Mouse (Mus musculus): ENCODE measurements at regions not wholly inside any gene's neighbourhood (a gene's known extent, or its start where the extent isn't known, plus 50 kb on each side); places are given as distances from the start of the nearest gene placed in this dataset.

GRCm38 (mm10) chr16:54354423-54354822 lies 943.4 kb downstream of the Zpld1 start:
- Histone ChIP-seq H3K9me3 (replicated peaks; ENCODE audit: insufficient read depth, low read length) (no peaks in the 10 kb centered on the region), H3K4me1 (ENCODE audit: control insufficient read depth in 1 of 2, insufficient read depth in 2 of 2, low read length in 2 of 2) (no peaks in the 10 kb centered on the region; a peak in 1 of 4 replicates), H3K9ac (ENCODE audit: control insufficient read depth, low read depth, low read length, poor library complexity, severe bottlenecking) (no peak overlapping the region), H3K79me2 (ENCODE audit: control insufficient read depth, insufficient read depth, low read length, poor library complexity) (no peaks in the 10 kb centered on the region), H3K4me3 (ENCODE audit: control insufficient read depth in 1 of 2, insufficient read depth in 1 of 2, low read depth in 2 of 2, low read length in 2 of 2) (no peak overlapping the region), H3K27me3 (ENCODE audit: control insufficient read depth in 1 of 2, insufficient read depth in 2 of 2, low read length in 2 of 2) (no peaks in the 10 kb centered on the region), H3K36me3 (ENCODE audit: control insufficient read depth in 1 of 2, insufficient read depth in 2 of 2, low read length in 2 of 2) (no peaks in the 10 kb centered on the region), H3K27ac (ENCODE audit: control insufficient read depth, low read depth, low read length) (no peak overlapping the region)
- DNase-seq (ENCODE audit: low read depth, low spot score), result no peak
- TF ChIP-seq MXI1 (IDR thresholded peaks at IDR 0.05; ENCODE audit: low read depth, low read length) (no peak), MAZ (IDR thresholded peaks at IDR 0.05; ENCODE audit: low read depth, low read length) (no peak), ETS1 (IDR thresholded peaks at IDR 0.05; ENCODE audit: low read depth, low read length) (no peak), ZC3H11A (IDR thresholded peaks at IDR 0.05; ENCODE audit: low read depth, low read length) (no peak), NRF1 (IDR thresholded peaks at IDR 0.05; ENCODE audit: insufficient read depth, low read depth, low read length, poor library complexity, severe bottlenecking) (no peak), MAFK (IDR thresholded peaks at IDR 0.05; ENCODE audit: borderline replicate concordance, low read depth, low read length) (no peak), POLR2AphosphoS2 (IDR thresholded peaks at IDR 0.05; ENCODE audit: low read length) (no peak)

GRCm38 (mm10) chr16:54348814-54349213 lies 949.0 kb downstream of the Zpld1 start:
- H3K4me3 ChIP-seq (ENCODE audit: control insufficient read depth in 1 of 2, insufficient read depth in 1 of 2, low read depth in 2 of 2, low read length in 2 of 2), result no peak overlapping the region
- peak; percentile 42 for DNase-seq (ENCODE audit: low read depth, low spot score)
- TF ChIP-seq TCF12 (IDR thresholded peaks at IDR 0.05; ENCODE audit: low read depth, low read length) (peak; percentile 89), GATA1 (IDR thresholded peaks at IDR 0.05; ENCODE audit: low read depth, low read length) (peak; percentile 61; the same call in 1 of the 2 replicates), RCOR1 (IDR thresholded peaks at IDR 0.05; ENCODE audit: low read depth, low read length) (peak; percentile 51; the same call in 1 of the 2 replicates), POLR2AphosphoS5 (IDR thresholded peaks at IDR 0.05; ENCODE audit: borderline replicate concordance, low read depth, low read length) (no peak), E2F4 (IDR thresholded peaks at IDR 0.05; ENCODE audit: borderline replicate concordance, low read depth, low read length) (no peak), ETS1 (IDR thresholded peaks at IDR 0.05; ENCODE audit: low read depth, low read length) (peak; percentile 66), NRF1 (IDR thresholded peaks at IDR 0.05; ENCODE audit: insufficient read depth, low read depth, low read length, poor library complexity, severe bottlenecking) (no peak), EP300 (IDR thresholded peaks at IDR 0.05; ENCODE audit: low read depth in 1 of 2, low read length in 2 of 2) (peak; percentile 71 to 87), CTCF (IDR thresholded peaks at IDR 0.05 in 2 of 3, conservative IDR thresholded peaks at IDR 0.05 in 1 of 3; ENCODE audit: control insufficient read depth in 1 of 3, insufficient read depth in 1 of 3, low read depth in 2 of 3, low read length in 3 of 3, poor library complexity in 1 of 3, severe bottlenecking in 1 of 3) (no peak), TAL1 (IDR thresholded peaks at IDR 0.05; ENCODE audit: low read length) (peak; percentile 38; the same call in 1 of the 2 replicates), KAT2A (conservative IDR thresholded peaks at IDR 0.05; ENCODE audit: low read depth, low read length) (0 out of 2 replicates have a peak, but pooled peaks have one; percentile 23)
- no peak overlapping the region for H3K9ac ChIP-seq (ENCODE audit: control insufficient read depth, low read depth, low read length, poor library complexity, severe bottlenecking)
- H3K79me2 ChIP-seq (ENCODE audit: control insufficient read depth, insufficient read depth, low read length, poor library complexity), result no peaks in the 10 kb centered on the region
- peaks cover 0 to 2% of the 10 kb centered on the region in 2 experiments; a peak in 1 of 4 replicates for H3K36me3 ChIP-seq (ENCODE audit: control insufficient read depth in 1 of 2, insufficient read depth in 2 of 2, low read length in 2 of 2)
- no peaks in the 10 kb centered on the region for H3K9me3 ChIP-seq (replicated peaks; ENCODE audit: insufficient read depth, low read length)
- no peak overlapping the region for H3K27ac ChIP-seq (ENCODE audit: control insufficient read depth, low read depth, low read length)
- H3K27me3 ChIP-seq (ENCODE audit: control insufficient read depth in 1 of 2, insufficient read depth in 2 of 2, low read length in 2 of 2), result no peaks in the 10 kb centered on the region
- H3K4me1 ChIP-seq (ENCODE audit: control insufficient read depth in 1 of 2, insufficient read depth in 2 of 2, low read length in 2 of 2), result peaks cover 0 to 4% of the 10 kb centered on the region in 2 experiments; a peak in 2 of 4 replicates
